In the genomic region with DNA sequence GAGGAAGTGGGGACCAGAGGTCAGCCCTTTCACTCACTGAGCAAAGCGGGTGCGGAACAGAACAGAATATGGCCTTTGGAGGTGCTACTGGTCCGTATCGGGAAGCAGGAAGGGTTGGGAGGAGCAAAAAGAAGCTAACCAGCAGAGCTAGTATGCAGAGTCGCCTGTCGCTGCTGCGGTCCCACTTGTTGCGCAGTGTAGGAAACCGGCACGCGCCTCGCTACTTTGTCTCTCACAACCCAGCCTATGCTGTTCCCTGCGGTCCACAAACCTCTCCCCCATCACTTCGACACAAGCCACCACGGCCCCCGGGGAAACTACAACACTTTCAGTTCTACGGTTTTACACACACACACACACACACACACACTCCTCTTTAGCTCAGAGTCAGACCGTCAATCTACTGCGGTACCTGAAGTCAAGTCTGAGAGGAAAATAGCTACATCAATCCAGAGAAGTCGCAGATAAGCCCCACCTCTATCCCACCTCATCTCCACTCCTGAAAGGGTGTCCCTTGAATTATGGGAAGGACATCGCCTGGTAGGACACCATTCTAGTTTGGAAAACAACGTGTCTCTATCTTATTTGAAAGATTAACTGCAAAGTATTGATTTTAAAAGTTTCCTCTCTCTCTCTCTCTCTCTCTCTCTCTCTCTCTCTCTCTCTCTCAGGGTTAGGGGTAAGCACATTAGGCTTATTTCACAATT, we compare ENCODE assay signal across 8 mouse cellular contexts. TPM values are rescaled to one million over a fixed set of nuclear protein-coding genes. Genes with fewer than 3 reads are reported as not detected.
A peak's percentile ranks its signal among the peaks of the same experiment; 100 is the strongest.
DNase-seq lines count a peak whose midpoint lies in the region; ATAC-seq lines count a peak whose summit lies in the region.

No protein-coding gene starts in this region.

- DNase-seq in A20 (ENCODE audit: low read depth, low spot score): peak; percentile 82
- peak; percentile 72 for DNase-seq in Muller cell, postnatal 12 days (ENCODE audit: inconsistent ontology term)
- DNase-seq in embryo, embryonic 10.5 days (ENCODE audit: low spot score): peak; percentile 59
- DNase-seq in lung, postnatal 25 days (ENCODE audit: low spot score): peak; percentile 64
- peak; percentile 64 for DNase-seq in right cerebral cortex, postnatal 4 days

- H3K4me3 ChIP-seq in heart, embryonic 14.5 days (ENCODE audit: control insufficient read depth in 1 of 2, insufficient read depth in 1 of 2, low read depth in 1 of 2, low read length in 2 of 2): peak overlapping the region; percentile 53 to 54
- peak overlapping the region; percentile 56 for H3K4me3 ChIP-seq in kidney, embryonic 16.5 days (ENCODE audit: low read length)

- H3K27me3 ChIP-seq in heart, embryonic 14.5 days (ENCODE audit: control insufficient read depth, insufficient read depth, low read length): 0 out of 2 replicates have a peak, but pooled peaks cover 1% of the 10 kb centered on the region
- peaks cover 11% of the 10 kb centered on the region for H3K27me3 ChIP-seq in kidney, embryonic 16.5 days (ENCODE audit: insufficient read depth, low read length)

- H3K27ac ChIP-seq in heart, embryonic 14.5 days (replicated peaks in 1 of 2; ENCODE audit: control insufficient read depth in 1 of 2, insufficient read depth in 1 of 2, low read depth in 2 of 2, low read length in 2 of 2): peak overlapping the region; percentile 40 to 46; a peak in 3 of 4 replicates
- H3K27ac ChIP-seq in kidney, embryonic 16.5 days (ENCODE audit: low read length): no peak overlapping the region

- ATAC-seq in heart, embryonic 14.5 days (ENCODE audit: insufficient number of reproducible peaks, insufficient read depth, low FRiP score, low read depth): peak; percentile 25; the same call in 1 of the 2 replicates
- ATAC-seq in kidney, embryonic 16.5 days (ENCODE audit: low FRiP score, low TSS enrichment): peak; percentile 28; the same call in 1 of the 2 replicates
- no peak for ATAC-seq in erythroid progenitor cell, adult 5-6 weeks (replicated peaks; ENCODE audit: low FRiP score, poor library complexity, severe bottlenecking)

- peak overlapping the region; percentile 77 for H3K9ac ChIP-seq in heart, embryonic 14.5 days (ENCODE audit: low read length)
- peak overlapping the region; percentile 67 for H3K9ac ChIP-seq in kidney, embryonic 16.5 days (replicated peaks; ENCODE audit: low read length)

- H3K4me2 ChIP-seq in heart, embryonic 14.5 days (ENCODE audit: low read length): peak overlapping the region; percentile 99
- peak overlapping the region; percentile 99 for H3K4me2 ChIP-seq in kidney, embryonic 16.5 days (replicated peaks; ENCODE audit: low read depth, low read length)

- no peaks in the 10 kb centered on the region for H3K9me3 ChIP-seq in heart, embryonic 14.5 days (ENCODE audit: control insufficient read depth, low read length)
- no peaks in the 10 kb centered on the region for H3K9me3 ChIP-seq in kidney, embryonic 16.5 days (ENCODE audit: low read length)

- no peaks in the 10 kb centered on the region for H3K36me3 ChIP-seq in heart, embryonic 14.5 days (ENCODE audit: control insufficient read depth, insufficient read depth, low read length)
- H3K36me3 ChIP-seq in kidney, embryonic 16.5 days (ENCODE audit: insufficient read depth, low read length): no peaks in the 10 kb centered on the region

- peaks cover 13 to 38% of the 10 kb centered on the region in 2 experiments for H3K4me1 ChIP-seq in heart, embryonic 14.5 days (ENCODE audit: control insufficient read depth in 2 of 2, insufficient read depth in 2 of 2, low read length in 2 of 2)
- H3K4me1 ChIP-seq in kidney, embryonic 16.5 days (ENCODE audit: insufficient read depth, low read length): peaks cover 54% of the 10 kb centered on the region

- WGBS in heart, embryonic 14.5 days: under 1% methylated on average over 22 of the region's 22 CpGs
- 2% methylated on average over 22 of the region's 22 CpGs for WGBS in kidney, embryonic 16.5 days

RNA-seq across cellular contexts. Expression of a gene that starts 3.4 kb away (rescaled TPM):
- polyA plus RNA-seq in heart, embryonic 14.5 days (2014; fragmentation: Nextera tagmentation; extraction: Ambion mirVana): not detected in 2 replicates
- not detected in 2 replicates for polyA plus RNA-seq in kidney, embryonic 16.5 days (2015; fragmentation: Nextera tagmentation; extraction: Ambion mirVana)
- total RNA-seq in erythroid progenitor cell, adult 5-6 weeks (2015; ENCODE audit: low replicate concordance): not detected in 2 replicates
- total RNA-seq in erythroid progenitor cell, adult 5-6 weeks (2017; ENCODE audit: low replicate concordance): not detected in 2 replicates

RNA-seq across cellular contexts. Expression of a gene that starts 3.7 kb away (rescaled TPM):
- polyA plus RNA-seq in heart, embryonic 14.5 days (2014; fragmentation: Nextera tagmentation; extraction: Ambion mirVana): 0.27 and 0.49 TPM in 2 replicates
- polyA plus RNA-seq in kidney, embryonic 16.5 days (2015; fragmentation: Nextera tagmentation; extraction: Ambion mirVana): 0.84 and 0.94 TPM in 2 replicates
- 6.3 and 6.5 TPM in 2 replicates for total RNA-seq in erythroid progenitor cell, adult 5-6 weeks (2015; ENCODE audit: low replicate concordance)
- total RNA-seq in erythroid progenitor cell, adult 5-6 weeks (2017; ENCODE audit: low replicate concordance): 2.1 and 2.2 TPM in 2 replicates

RNA-seq across cellular contexts. Expression of a gene that starts 52.7 kb away (rescaled TPM):
- polyA plus RNA-seq in heart, embryonic 14.5 days (2014; fragmentation: Nextera tagmentation; extraction: Ambion mirVana): not detected in 2 replicates
- polyA plus RNA-seq in kidney, embryonic 16.5 days (2015; fragmentation: Nextera tagmentation; extraction: Ambion mirVana): not detected in 2 replicates
- total RNA-seq in erythroid progenitor cell, adult 5-6 weeks (2015; ENCODE audit: low replicate concordance): not detected in 2 replicates
- not detected in 2 replicates for total RNA-seq in erythroid progenitor cell, adult 5-6 weeks (2017; ENCODE audit: low replicate concordance)
